Mouse (Mus musculus) lung, postnatal 25 days (tissue): ENCODE results near the gene Rabgap1l.
A peak's percentile ranks its signal among the peaks of the same experiment; 100 is the strongest.
"Not testable (repeated sequence)": the region's sequence is repeated elsewhere in the genome, so short reads cannot be mapped to it uniquely, and the experiment has no call there.

Source experiments
- DNase-seq: peaks from one replicate; pipeline ENCODE4 v3.0.0; 2022; ENCODE audit warnings: low spot score

Gene Rabgap1l

GRCm38 (mm10) chr1:160282166-160282874 lies 510.7 kb downstream of the Rabgap1l start:
- not testable (repeated sequence) for DNase-seq

- no peak for DNase-seq
These were observed 511.5 kb downstream of the Rabgap1l start for GRCm38 (mm10) chr1:160281337-160282084.

DNA sequence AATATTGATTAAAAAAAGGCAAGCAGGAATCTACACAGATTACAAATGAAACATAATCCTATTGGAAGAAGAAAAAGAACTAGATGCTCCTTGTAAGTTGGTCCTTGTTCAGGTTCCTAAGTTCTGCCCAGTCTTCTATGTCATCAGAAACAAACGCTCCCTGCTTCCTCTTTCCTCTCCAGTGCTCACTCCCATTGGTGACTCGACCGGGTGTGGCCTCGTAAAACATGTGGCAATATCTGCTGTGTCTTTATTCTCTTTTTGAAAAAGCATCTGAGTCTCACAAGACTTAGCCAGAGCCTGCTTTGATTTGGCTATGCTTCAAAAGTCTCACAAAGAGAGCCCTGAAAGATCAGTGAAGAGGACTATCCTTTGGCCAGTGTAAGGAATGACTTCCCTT lies 512.4 kb downstream of the Rabgap1l start:
- peak; percentile 46 for DNase-seq

- no peak for DNase-seq
These were observed 514.9 kb downstream of the Rabgap1l start for GRCm38 (mm10) chr1:160277940-160278682.

GRCm38 (mm10) chr1:160275248-160275647 lies 517.8 kb downstream of the Rabgap1l start:
- no peak for DNase-seq

GRCm38 (mm10) chr1:160273133-160273743 lies 519.8 kb downstream of the Rabgap1l start:
- no peak for DNase-seq

DNA sequence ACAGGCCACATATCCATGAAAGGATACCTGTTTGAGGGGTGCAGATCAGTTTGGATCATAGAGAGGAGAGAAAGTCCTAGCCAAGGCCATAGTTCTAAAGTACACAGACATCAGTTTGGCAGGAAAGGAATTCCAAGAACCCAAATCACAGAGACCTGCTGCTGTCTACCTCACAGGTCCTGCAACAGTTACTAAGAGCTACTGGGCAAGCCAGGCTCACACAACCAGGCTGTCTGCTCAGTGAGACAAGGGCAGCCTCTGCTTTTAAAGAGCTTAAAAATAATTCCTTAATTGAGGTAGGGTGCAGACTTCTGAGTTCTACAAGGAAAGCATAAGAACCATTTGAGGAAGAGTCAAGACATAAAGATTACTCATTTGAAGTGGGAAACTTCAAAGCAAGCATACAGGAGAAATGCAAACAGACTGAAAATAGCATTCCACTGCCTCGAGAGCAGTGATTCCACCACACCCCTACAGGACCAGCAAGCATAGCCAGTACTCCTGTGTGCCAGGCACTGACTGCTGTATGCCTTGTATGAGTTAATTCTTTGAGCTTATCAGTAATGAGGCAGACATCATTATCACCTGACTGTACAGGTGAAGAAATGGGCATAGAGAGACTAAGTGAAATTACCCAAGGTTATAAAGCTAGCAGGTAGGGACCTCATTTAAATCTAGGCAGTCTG lies 521.6 kb downstream of the Rabgap1l start:
- no peak for DNase-seq

DNA sequence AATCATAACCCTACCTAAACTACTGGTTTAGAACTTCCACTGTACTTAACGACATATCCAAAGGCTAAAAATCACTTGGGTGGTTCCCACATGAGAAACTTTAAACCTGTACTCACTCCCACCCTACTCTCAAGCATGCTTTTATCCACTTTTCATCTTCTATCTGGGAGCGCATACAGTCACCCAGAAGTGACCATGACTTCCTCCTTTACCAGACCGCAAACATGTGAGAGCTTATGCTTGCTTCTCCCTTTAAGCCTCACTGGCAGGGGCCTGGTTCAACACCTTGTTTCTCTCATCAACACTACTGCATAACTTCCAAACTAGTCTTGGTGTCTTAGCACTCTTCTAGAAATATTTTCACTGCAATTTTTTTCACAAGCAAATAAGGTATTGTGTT lies 524.7 kb downstream of the Rabgap1l start:
- no peak for DNase-seq

- peak; percentile 91 for DNase-seq
These were observed 529.2 kb downstream of the Rabgap1l start for GRCm38 (mm10) chr1:160263630-160264346.

GRCm38 (mm10) chr1:160263053-160263452 lies 530.0 kb downstream of the Rabgap1l start:
- DNase-seq: no peak

DNA sequence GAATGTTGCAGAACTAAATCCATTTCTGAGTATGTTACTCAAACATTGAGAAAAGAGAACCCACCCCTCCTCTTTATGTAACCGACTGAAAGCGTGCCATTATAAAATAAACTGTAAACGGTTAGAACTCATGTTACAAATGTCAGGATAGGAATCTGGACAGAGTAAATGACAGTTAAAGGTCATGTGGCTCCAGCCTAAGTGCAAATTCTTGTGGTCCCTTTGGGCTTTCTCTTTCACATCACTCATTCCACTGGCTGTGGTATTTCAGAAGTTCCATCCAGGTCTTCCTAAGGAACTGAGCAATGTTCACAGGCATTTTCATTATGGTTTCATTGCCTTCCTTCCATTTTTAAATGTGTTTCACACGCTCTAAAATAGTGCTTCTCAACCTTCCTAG lies 530.6 kb downstream of the Rabgap1l start:
- no peak for DNase-seq

GRCm38 (mm10) chr1:160261849-160262248 lies 531.2 kb downstream of the Rabgap1l start:
- DNase-seq: no peak

DNA sequence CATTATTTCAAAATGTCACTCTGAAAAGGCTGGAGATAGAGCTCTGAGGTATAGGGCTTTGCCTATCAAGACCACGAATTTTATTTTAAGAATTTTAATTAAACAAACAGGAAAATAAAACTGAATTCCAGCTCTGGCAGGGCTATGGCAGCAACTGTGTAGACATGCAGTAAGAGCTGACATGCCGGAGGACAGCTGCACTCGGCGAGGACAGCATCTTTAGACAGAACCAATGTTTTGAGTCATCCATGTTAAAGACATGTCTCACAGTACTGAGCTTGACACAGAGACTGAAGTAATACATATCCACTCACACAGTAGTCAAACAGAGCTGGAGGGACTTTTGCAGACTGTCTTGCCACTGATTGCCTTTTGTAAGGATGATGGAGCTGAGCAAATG lies 532.4 kb downstream of the Rabgap1l start:
- DNase-seq: no peak

- peak; percentile 78 for DNase-seq
These were observed 533.1 kb downstream of the Rabgap1l start for GRCm38 (mm10) chr1:160259884-160260283.

- DNase-seq: no peak
These were observed 539.9 kb downstream of the Rabgap1l start for GRCm38 (mm10) chr1:160253108-160253507.

DNA sequence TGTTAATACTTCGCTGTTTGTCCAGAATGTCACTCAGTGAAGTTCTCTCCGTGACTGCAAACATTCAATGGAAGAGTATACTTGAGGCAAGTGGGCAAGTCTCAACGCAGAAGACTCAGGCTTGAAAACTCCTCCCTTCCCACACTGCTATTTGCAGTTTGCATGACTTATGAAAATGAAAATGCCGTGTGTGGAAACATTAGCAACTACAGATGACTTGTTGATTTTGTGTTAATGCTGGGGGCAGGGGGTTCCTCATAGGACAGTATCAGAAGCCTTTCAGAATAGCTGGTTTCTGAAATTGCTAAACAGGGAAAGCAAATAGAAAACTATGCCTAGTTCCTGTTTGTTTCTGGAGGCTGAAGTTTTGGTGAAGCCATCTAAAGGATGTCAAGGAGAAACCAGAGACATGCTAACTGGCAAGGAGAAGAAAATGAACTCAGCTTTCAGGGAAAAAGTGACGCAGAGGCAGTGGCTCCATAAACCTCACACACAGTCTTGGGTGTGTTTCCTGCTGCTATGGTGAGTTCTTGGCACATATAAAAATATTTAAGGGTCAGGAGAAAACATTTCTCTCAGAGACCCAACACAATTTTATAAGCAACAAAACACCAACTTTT lies 541.5 kb downstream of the Rabgap1l start:
- DNase-seq: no peak

DNA sequence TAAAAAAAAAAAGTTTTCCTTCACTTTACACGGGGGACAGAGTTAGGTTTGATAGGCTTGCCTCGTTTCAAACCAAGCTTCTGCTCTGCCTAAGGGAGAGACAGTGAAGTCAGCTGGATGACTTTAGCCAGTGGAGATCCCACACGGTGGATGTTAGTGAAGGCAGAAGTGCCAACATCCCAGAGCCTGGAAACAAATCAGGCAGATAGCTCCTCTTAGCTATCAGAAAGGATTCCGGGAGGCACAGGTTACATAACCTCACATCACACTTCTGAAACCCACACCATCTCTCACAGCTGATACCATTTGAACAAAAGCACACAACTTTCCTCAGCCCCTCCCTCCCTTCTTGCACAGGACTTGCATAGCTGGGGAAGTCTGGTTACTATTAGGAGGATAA lies 542.2 kb downstream of the Rabgap1l start:
- DNase-seq: no peak

DNA sequence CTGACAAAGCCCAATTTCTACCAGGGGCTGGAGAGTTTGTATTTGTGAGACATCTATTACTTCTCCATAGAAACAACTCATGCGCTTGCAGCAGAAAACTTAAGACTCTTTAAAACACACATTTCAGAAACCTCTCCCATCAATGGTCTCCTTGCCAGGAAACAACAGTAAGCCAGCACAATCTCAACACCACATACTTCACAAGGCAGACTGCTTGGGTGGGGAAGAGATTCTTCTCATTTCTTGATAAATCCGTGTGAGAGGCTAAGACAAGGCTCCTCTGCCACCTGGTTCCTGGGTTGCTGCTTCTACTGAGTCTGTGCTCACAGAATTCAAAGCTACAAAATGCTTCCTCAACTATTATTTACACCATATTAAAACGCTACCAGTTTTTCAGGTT lies 543.2 kb downstream of the Rabgap1l start:
- no peak for DNase-seq

DNA sequence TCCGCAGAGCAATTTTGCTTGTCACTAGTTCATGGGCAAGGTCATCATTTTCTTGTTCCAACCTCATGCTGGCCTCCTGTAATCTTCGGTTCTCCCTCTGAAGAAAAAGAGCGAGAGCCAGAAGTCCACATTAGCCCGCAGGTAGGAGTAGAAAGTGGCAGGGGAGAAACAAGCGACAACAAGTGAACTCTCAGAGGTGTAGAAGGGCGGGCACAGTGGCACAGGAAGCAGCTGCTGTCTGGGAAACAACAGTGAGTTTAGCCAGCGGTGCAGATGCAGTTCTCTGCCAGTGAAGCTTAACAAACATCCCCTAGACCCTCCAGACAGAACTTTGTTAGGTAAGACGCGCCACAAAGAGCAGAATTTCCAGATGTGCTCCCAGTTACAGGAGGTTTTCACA lies 545.5 kb downstream of the Rabgap1l start:
- DNase-seq: no peak

- DNase-seq: no peak
These were observed 546.2 kb downstream of the Rabgap1l start for GRCm38 (mm10) chr1:160246844-160247243.

GRCm38 (mm10) chr1:160245954-160246353 lies 547.1 kb downstream of the Rabgap1l start:
- peak; percentile 60 for DNase-seq
